Mouse (Mus musculus) right cerebral cortex, postnatal 4 days (tissue): ENCODE measurements at regions not wholly inside any gene's neighbourhood (a gene's known extent, or its start where the extent isn't known, plus 50 kb on each side); places are given as distances from the start of the nearest gene placed in this dataset.

Experiments used
- DNase-seq: peaks from one replicate; pipeline ENCODE4 v3.0.0-alpha.2; 2022

DNA sequence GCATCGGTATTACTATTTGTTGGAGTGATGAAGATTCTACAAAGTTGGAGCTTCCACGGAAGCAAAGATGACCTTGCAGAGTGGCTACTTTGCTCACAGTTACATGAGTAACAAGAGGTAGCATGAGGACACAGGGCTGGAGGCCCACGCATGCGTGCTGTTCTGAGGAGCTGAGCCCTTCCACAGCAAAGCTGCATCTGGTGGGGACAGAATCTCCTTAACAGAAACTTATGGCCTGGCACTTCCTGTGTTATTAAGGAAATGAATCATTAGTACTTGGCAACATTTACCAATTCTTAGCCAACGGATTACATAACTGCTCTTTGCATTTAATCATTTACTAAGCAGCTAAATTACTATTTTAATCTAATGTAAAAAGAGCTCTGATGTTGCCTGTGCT, 160.8 kb upstream of the Apob start:
- peak; percentile 18 for DNase-seq

DNA sequence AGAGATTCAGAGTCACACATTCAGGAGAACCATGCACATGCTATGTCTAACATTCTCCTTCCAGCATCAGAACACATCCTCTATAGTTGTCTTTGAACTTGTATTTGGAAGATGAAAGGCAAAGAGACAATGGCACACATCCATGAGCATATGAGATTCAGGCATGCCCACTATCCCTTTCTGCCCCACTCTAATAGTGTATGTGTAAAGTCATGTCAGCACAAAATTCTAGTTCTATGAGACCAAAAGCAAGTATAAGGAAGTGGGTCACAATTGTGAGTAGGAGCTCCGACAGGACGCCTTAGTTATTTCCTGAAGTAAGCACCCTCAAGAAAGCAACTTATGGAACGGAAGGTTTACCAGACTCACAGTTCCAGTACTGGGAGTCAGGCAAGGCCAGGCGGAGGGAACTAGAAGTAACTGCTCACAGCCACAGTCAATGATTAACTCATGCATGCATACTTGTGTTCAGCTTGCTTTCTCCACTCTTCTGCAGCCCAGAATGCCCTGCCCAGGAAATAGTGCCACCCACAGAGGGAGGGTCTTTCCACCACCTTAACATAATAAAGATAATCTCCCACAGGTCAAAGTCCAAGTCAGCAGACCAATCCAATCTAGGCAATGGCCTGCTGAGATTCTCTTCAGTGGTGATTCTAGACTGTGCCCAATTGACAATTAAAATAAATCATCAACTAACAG, 157.3 kb upstream of the Apob start:
- no peak for DNase-seq

DNA sequence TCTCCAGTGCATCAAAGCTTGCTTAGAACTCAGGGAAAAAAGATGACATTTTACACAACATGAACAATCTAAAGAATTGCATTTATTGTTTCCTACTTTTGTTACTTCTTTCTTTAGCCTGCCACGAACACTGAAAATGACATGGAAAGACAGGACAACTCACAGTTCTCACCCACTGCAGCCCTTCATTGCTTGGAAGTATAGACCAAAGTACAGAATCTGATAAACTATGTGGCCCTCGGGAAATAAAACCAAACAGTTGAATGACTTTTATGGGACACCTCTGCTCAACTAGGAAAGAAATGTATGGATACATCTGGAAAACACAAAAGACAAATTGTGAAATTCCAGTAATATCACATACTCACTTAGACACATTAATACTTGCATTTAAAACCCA, 156.7 kb upstream of the Apob start:
- no peak for DNase-seq

DNA sequence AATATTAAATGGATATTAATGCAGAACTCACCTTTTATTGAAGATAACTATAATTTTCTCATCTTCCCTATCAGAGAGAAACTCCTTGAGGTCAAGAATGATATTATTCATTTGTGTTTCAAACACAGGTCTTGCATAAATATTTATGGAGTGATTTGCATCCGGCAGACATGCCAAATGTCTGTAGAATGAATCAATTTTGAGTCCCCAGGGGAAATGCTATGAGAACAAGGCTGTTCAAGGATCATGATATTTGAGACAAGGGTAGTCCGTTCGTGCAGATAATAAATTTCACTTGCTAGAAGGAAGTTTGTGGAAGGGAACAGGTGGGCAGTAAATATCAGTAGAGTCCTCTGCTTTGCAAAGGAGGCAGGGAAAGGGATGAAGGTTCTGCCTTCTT, 141.7 kb upstream of the Apob start:
- DNase-seq: no peak

DNA sequence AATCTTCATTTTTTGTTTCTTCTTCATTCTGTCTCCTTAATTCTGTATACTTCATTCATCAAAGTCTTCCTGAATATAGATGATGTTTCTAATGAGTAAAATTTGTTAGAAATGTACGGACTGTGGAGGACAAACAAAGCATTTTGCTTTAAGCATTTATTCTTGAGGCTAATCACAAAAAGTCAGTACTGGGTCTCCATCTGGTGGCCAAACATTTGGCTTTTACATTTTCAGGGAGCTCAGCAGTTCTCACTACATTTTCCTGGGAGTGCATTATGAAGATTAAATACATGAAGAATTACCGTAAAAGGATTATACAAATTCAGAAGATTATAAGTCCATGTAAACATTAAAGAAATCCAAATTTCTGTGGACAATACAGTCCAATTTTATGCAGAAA, 123.6 kb upstream of the Apob start:
- peak; percentile 10 for DNase-seq

DNA sequence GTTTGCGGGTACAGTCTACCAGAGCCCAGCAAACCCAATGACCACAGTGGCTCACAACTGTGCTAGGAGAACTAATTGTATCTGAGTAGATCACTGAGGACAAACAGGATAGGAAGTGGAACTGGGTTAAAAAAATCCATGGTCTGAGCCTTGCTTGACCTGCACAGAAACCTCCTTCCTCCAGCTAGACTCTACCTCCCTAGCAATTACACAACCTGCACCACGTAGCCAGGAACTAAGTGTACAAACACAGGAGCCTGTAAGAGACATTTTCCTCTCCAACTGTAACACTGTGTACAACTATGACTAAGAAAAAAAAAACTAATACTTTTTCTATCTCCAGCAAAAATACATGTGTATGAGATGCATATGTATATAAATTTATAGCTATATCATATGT, 121.8 kb upstream of the Apob start:
- DNase-seq: no peak

DNA sequence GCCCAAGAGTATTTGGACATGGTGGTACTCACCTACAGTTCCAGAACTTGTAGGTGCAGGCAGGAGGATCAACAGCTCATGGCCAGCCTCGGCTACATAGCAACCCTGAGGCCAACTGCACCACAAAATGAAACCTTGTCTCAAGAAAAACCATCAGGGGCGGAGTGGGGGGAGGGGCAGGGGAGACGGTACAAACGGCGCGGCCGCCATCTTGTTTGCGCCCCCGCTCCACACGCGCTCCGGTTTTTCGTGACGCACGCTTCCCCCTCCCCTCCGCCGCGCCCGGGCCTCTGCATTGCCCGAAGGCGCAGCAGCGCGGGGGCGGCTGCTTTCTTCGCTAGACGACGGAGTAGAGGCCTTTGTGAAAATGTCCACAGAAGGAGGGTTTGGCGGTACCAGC, 117.9 kb upstream of the Apob start:
- no peak for DNase-seq

DNA sequence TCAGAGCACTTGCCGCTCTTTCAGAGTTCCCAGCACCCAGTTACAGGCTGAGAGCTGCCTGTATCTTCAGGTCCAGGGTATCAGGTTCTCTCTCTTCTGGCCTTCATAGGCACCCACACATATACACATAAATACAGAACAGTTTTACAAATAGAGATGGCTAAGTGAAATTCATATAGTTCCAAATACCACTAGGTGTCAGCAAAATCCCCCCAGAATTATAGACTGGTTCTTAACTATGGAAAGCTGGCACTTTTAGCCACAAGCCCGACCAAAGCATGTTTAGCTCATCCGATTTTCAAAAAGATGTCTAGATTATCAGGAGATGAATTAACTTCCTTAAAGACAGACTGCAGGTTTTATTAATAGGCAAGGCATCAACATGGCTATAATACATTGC, 107.4 kb upstream of the Apob start:
- no peak for DNase-seq

DNA sequence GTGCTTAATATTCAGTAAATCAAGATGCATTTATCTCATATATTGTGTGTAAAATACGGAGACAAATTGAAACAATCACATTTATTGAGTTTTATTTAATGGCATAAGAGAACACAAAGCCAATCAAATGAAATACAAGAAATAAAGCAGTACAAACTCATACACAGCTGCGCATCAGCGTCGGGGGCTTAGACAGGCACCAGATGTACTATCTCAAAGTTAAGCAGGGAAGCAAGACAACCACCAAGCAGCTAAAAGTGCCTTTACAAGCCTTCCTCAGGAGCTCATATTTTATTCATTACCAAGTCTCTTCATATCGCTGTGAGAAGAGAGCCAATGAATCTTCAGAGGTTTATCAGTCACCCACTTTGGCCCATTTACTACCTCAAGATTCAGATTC, 107.0 kb upstream of the Apob start:
- DNase-seq: no peak

DNA sequence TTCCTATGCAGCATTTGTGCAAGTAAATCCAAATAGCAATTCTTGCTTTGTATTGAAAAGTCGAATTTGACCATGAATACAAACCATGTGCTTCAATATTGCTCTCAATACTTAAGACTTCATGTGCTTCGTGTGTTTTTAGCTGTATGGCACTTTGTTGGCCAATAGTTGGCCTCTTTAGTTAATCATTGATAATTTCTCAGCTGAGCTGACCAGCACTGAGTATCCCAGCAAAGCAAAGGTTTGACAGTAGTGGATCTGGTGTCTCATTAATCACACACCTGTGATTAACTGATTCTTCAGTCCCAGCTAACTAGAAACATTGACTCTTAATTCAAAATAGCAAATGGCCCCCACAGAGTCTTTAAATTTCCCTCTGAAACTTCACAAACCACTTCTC, 102.0 kb upstream of the Apob start:
- DNase-seq: no peak

DNA sequence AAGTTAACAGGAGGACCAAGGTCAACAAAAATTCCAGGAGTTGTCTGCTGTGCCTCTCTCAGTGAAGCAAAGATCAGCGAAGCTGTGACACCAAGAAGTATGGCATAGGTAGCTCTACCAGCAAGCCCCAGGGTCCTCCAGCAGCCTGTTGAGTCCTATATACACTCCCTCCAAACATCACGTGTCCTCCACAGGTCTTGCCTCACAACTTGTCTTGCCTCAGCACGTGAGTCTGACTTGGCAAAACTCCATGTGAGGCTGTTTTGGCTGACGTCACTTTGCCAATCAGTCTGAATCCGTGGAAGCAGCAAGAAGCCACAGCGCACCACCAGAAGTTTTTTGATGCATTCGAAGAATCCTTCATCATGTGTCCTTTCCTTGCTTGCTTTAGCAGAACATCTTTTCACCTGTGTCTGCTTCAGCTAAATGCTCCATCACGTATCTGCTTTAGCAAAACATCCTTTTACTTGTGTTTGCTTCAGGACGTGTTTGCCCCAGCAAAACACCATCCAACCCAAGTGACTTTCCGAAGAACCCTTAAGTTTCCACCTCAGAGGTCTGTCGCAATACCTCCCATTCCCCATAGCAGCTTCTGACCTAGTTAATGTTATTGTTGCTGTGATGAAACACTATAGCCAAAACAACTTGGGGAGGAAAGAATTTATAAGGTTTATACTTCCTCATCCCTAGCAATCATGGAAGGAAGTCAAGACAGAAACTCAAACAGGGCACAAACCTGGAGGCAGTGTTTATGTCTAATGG, 101.0 kb upstream of the Apob start:
- DNase-seq: no peak

DNA sequence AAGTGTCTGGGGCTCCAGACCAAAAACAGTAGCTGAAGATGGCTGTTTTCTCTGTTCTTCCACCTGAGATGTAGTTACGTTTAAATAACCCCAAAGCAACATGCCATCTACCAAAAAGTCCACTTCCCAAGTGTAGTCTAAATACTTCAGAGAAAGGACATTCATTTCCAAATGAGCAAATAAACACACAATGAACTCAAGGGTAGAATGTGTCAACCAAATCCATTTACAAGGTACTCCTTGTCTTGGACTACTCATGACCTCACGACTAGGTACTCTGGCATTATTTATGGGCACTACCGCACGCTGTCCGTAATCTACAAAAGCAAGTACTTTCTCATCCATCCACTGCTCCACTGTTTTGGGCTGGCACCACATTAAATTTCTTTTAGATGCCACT, 98.7 kb upstream of the Apob start:
- DNase-seq: no peak

DNA sequence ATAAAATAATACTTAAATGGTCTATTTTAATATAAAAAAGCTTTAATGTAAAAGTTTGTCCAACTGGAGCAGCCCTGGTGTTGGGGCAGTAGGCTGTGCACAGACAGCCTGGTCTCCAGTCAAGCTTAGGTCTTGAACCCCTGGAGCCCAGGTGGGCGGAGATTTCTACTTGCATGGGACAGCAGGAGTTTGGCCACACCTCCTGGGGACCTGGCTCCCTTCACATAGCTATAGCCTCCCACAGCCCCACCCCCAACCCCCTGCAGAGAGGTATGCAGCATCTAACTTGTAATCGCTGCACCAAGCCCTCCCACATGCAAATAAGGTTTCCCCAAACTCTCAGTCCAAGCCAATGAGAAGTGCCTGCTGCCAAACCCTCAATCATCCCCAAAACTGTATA, 81.3 kb upstream of the Apob start:
- DNase-seq: no peak

DNA sequence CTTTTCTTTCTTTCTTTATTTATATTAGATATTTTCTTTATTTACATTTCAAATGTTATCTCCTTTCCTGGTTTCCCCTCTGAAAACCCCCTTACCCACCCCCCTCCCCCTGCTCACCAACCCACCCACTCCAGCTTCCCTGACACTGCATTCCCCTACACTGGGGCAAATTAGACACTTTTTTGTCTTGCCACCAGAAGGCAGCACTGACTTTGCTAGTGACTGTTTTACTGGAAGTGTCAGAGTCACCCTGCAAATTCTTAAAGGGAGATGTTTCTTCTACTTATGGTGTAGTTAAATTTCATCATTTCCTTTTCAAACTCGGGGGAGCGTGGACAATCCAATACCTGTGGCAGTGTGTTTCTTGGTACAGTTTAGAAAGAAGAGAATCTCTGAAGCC, 72.1 kb upstream of the Apob start:
- no peak for DNase-seq

DNA sequence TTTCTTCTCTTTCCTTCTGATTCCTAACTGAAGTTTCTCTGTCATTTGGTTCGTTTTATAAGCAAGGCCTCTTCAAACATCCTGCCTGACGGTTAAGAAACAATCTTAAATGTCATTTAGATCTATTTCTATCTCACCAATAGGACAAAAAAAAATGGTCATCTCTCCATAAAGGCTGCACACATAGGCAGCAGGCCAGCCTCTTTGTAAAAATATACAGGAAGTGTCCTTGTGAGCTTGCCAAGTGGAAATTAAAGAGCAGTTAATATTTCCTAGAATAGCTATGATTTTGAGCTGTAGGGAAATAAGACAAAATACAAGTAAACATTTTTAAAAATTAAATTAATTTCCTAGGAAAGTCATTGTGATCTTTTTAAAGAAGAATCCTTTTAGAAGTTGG, 70.6 kb upstream of the Apob start:
- no peak for DNase-seq

DNA sequence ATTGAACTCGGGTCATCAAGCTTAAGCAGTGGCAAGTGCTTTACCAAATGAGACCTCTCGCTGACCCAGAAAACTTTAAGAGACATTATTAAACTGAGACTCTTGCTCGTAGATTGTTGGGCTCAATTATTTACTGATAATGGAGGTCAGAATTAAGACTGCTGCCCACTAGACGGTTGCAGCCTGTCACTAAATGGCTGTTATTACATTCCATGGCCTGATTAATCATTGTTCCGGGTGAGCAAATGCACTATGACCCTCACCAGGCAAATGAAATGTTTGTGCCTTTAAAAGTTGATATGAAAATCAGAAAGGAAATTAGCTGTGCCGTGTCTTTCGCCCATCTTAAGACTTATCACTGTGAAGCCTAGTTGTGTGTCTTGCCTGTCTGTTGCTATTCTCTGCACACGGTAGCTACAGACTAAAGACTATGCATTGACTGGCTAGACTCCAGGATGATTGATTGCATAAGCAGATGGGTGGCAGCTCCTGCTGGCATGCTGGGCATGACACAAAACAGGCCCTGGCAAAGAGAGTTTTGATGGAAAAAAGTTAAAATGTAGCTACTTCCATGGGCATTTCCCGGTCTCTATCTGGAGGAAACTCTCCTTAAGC, 67.6 kb upstream of the Apob start:
- no peak for DNase-seq

DNA sequence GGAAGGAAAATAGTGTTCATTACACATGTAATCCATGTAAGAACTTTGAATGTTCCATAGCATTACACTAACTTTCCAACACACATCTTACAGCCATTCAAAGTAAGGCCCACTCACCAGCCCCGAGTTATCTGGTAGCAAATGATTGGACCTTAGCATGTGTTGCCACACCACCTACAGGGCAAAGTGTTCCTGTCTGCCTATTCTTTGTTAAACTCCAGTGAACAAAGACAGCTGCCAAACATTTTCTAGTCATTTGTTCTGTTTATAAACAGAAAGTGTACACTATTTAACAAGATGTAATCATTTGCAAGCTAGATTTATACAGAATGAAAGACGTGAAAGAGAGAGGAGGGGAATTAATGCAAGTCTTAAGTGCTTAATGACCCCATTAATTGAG, 66.9 kb upstream of the Apob start:
- no peak for DNase-seq

DNA sequence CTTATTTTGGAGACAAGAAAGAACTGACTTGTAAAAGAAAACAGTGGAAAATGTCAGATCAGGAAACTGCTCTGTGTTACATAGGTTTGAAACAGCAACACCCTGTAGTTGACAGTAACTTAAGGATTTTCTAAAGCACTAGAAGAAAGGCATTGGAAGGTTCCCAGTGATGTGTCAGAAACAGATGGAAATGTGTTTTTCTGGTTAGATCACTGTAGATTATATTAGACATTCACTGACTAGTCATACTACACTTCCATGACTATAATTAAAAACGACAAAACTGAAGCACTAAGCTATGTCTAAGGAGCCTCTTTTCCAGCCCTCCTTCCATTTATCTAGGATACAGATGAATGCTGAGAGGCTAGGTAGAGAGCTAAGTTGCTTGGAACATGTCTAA, 59.1 kb upstream of the Apob start:
- DNase-seq: no peak

DNA sequence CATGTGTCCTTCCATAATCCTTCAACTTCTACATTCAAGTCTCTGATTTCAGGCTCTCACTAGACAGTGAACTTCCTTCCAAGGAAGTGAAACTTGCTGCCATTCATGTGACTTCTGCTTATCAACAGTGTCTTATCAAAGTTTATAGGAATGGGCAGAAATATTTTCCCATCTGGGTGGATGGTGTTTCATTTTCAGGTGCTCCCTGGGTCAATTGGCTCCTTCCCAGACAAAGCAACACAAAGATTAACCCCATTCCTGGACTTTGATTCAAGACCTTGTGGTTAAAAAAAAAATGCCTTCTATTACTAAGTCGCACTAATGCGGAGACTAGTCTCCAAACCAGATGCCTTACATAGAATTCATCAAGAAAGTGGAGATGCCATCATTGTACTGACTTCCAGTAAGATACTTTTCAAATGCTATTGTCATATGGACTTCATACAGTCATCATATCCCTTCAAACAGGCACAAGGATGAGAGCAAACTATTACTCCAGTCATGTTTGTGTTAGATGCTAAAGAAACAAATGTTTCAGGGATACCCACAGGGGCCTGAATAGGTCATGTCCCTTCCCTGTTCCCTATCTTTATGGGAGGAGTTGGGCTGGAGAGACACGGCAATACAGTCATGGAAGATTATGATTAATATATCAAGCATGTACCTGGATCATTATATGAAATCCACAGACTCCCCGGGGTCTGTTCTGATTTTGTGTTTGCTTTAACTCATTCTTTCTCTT, 58.3 kb upstream of the Apob start:
- DNase-seq: no peak

DNA sequence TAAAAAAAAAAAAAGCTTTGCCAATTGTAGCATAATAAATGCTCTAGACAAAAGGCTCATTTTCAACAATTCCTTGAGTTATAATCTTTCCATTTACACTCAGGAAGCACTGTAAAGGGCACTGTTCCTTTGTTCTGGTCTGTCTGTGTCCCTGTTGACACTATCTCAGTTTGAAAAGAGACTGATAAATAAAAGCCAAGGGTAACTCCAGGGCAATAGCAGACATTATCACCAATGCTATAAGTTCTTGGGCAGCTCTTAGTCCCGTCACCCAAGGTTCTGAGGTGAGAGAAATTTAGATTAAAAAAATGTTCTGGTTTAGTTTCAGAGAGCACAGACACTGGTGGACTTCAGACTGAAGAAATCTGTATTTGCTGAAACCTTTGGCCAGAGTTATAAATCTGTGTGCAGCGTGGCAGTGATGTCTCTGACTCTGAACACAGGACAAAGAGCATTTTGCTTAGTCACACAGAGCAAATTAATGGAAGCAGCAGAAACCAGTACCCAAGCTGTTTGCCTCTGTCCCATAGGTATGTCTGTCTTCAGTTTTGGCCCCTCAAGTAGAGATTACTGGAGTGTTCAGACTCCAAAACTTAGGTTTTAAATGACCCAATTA, 57.6 kb upstream of the Apob start:
- DNase-seq: no peak

DNA sequence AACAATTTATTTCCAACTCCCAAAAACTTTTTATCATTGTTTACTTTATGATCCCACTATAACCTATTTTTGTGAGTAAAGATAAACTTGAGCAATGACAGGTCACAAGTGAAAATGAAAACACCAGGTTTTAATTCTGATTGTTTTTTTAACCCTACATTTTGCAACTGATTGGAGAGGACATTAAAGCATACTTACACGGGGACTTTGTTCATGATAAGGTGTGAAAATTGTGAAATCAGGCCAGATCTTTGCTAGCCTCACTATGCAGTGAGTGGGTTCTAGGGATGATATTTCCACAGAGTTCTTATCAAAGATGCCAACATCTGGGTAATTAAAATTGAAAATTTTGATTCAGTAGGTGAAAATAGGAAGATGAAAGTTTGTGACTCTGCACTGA, 56.6 kb upstream of the Apob start:
- no peak for DNase-seq
